Mouse (Mus musculus): ENCODE data around the gene Olfr43.
A peak's percentile ranks its signal among the peaks of the same experiment; 100 is the strongest.

The Olfr43 gene

GRCm38 (mm10) chr11:74211279-74211678, at the start of gene Olfr43:
TSS of gene Olfr43 (minus strand) at chr11:74211379.
- no peak for DNase-seq (ENCODE audit: low read depth)

GRCm38 (mm10) chr11:74259508-74259907, 48.3 kb upstream of the Olfr43 start, which contains the start of gene Olfr406:
TSS of gene Olfr406 (plus strand) at chr11:74259808.
- DNase-seq (ENCODE audit: low read depth): no peak

DNA sequence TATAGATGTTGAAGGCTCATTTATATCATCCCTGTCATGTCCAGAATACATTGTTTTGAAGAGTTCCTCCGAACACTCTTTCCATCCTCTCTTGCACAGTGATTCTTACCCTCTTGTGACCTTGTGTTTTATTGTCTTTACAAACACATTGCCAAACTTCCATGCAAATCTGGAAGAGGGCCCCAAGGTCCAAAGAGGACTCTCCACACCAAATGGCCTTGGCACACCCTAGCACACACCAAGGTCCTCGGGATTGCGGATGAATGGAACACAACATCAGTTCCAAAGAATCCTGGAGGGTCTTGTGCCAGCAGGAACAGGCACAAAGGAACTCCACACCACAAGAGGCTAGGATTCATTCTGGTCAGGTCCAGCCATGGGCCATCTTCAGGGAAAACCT, 30.0 kb upstream of the Olfr43 start:
- no peak for DNase-seq (ENCODE audit: low read depth)

DNA sequence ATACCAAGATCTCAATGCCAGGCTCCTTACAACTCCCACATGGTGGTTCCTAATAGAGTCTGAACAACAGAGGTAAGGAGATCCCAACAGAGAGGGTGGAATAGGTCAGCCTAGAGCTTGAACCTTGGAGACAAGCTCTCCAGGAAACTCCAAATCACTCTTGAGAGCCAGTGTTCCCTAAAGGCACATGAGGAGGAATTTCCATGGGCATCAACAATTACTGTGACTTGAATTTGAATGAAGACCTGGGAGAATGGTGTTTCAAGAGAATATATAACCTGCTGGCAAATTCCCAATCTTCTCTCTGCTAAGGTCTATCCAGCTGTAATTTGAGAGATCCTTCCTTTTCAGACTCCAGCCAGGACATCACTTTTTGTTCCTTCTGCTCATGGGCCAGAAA, 25.2 kb downstream of the Olfr43 start, which contains the start of gene Olfr403:
TSS of gene Olfr403 (plus strand) at position 301 of the 400 bp plus-strand sequence.
- DNase-seq (ENCODE audit: low read depth): no peak

DNA sequence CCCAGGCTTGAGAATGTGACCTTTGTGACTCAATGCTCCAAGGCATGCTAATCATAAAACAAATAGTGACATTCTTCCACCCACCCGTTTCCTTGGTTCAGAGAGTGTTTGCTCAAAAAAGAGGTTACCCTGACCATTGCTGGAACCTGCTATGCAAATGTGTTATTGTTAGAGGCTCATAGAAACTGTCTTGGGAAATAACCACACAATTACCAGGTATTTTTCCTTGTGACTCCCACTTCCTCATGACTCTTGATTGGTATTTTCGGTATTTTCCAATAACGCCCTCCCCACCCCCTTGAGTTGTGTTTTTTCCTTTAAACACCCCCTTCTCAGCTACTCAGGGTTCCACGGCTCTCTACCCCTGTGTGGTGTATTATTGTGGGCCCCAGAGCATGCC, 27.4 kb downstream of the Olfr43 start:
- no peak for DNase-seq (ENCODE audit: low read depth)

- DNase-seq (ENCODE audit: low read depth): peak; percentile 27
These were observed 28.0 kb downstream of the Olfr43 start for GRCm38 (mm10) chr11:74183168-74183567.

GRCm38 (mm10) chr11:74168771-74169170, 42.4 kb downstream of the Olfr43 start:
- no peak for DNase-seq (ENCODE audit: low read depth)
